Mouse (Mus musculus) yolk sac, embryonic 10.5 days (tissue): Measurements from ENCODE around the gene Tango6.
"Not testable (repeated sequence)": the region's sequence is repeated elsewhere in the genome, so short reads cannot be mapped to it uniquely, and the experiment has no call there.

Experiments used
- DNase-seq: peaks from one replicate; pipeline ENCODE4 v3.0.0-alpha.2; 2017; ENCODE audit warnings: low spot score

Tango6 gene

DNA sequence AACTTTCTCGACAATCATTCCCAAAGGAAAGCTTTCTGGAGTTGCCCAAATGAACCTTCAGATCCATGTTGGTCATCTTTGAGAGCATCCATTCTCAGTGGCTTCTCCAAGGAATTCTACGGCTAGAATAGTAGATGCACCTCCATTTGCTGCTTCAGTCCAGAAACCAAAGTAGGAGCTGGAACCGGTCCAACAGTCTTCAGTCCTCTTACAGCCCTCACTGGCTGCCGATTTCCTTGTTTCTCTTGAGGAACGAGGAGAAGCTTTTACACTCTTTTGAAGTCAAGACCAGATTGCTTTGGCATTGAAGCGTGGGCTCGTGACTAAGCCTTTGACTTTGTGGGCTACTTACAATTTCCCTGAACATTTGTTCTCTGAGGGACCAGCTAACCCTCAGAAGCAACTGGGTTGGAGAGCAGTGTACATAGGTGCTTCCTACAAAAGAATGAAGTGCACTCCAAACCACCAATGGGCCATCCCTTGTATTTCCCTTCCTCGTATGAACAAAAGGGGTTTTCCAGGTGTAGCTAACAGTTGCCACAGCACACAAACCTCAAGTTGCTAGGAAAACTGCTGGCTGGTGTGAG, 197.3 kb downstream of the Tango6 start:
- no peak for DNase-seq

GRCm38 (mm10) chr8:106884094-106884493, 201.2 kb downstream of the Tango6 start:
- DNase-seq = not testable (repeated sequence)

- DNase-seq = not testable (repeated sequence)
Measured at GRCm38 (mm10) chr8:106884826-106885400, 202.0 kb downstream of the Tango6 start.

- DNase-seq = peak; percentile 49
Measured at GRCm38 (mm10) chr8:106887336-106888189, 204.7 kb downstream of the Tango6 start.

DNA sequence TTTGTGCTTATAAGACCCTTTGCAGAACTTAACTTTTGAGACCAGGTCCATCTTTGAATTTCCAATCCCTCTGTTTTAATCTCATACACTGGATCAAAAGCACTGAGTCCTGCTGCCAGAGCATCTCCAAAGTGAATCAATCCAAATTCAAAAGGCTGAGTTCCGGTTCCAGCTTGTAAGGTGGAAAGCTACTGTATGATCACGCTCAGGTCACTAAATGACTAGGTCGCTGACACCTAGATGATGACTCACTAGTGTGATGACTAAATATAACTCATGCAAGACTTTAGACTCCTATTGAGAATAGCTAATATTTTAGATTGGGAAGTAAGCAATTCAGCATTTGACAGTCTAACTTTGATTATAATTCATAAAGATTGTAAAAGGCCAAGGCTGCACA, 205.9 kb downstream of the Tango6 start:
- DNase-seq = no peak

GRCm38 (mm10) chr8:106892210-106892805, 209.4 kb downstream of the Tango6 start:
- DNase-seq = peak; percentile 72

- DNase-seq = peak; percentile 86
Measured at GRCm38 (mm10) chr8:106892806-106893451, 210.1 kb downstream of the Tango6 start.

- peak; percentile 87 for DNase-seq
Measured at GRCm38 (mm10) chr8:106893481-106894156, 210.8 kb downstream of the Tango6 start, which contains the start of gene Utp4. Utp4 (plus strand) TSS chr8:106893636.

DNA sequence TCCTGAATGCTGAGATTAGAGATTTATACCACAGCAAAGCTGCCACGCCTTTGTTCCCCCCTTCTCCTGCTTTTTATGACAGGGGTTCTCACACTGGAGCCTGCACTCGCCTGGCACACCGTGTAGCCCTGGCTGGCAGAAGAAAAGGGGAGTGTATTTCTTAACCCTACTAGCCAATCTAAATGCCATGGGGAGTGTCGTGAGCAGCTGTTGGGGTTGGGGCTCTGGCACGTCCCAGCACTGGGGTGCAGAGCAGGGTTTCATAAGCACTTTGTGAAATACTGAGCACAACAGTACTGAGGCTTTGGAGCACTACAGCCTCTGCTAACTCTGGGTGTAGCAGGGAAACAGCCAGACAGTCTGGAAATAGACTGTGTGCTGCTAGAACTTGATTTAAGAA, 216.6 kb downstream of the Tango6 start:
- no peak for DNase-seq
